Mouse (Mus musculus) midbrain, embryonic 11.5 days (tissue): ENCODE results near the gene Cypt2. TPM values are rescaled to one million over a fixed set of nuclear protein-coding genes. Genes with fewer than 3 reads are reported as not detected.
"Not testable (repeated sequence)": the region's sequence is repeated elsewhere in the genome, so short reads cannot be mapped to it uniquely, and the experiment has no call there.

Experiments used
- ATAC-seq: fragments of 200-750 bp; cut with Nextera tagmentation; 2 replicates; pipeline ENCODE4 v1.8.0; 2017; ENCODE audit warnings: moderate TSS enrichment, moderate library complexity; ENCODE audit not compliant: low FRiP score
- DNase-seq: peaks from one replicate; pipeline ENCODE4 v3.0.0; 2015; ENCODE audit warnings: low spot score; ENCODE audit errors: missing footprints
- H3K27ac ChIP-seq: fragments of 300-500 bp; sonication (generic); 2 replicates; pipeline ENCODE4 v1.5.1; 2014; ENCODE audit warnings: low read depth, low read length
- H3K27me3 ChIP-seq: fragments of 300-500 bp; sonication (generic); 2 replicates; pipeline ENCODE4 v1.6.1; 2014; ENCODE audit warnings: mild to moderate bottlenecking, low read length, moderate library complexity, mixed read lengths; ENCODE audit not compliant: control insufficient read depth, insufficient read depth
- H3K36me3 ChIP-seq: fragments of 300-500 bp; sonication (generic); 2 replicates; pipeline ENCODE4 v1.6.1; 2014; ENCODE audit warnings: mild to moderate bottlenecking, low read length, moderate library complexity, mixed read lengths; ENCODE audit not compliant: control insufficient read depth, insufficient read depth
- H3K4me1 ChIP-seq: fragments of 300-500 bp; sonication (generic); 2 replicates; pipeline ENCODE4 v1.6.1; 2014; ENCODE audit warnings: low read length; ENCODE audit not compliant: control insufficient read depth, insufficient read depth
- H3K4me2 ChIP-seq: fragments of 300-500 bp; sonication (generic); 2 replicates; pipeline ENCODE4 v1.6.1; 2014; ENCODE audit warnings: mild to moderate bottlenecking, moderate library complexity
- H3K4me3 ChIP-seq: fragments of 300-500 bp; sonication (generic); 2 replicates; pipeline ENCODE4 v1.5.1; 2014; ENCODE audit warnings: low read depth, low read length
- H3K9ac ChIP-seq: fragments of 300-500 bp; sonication (generic); 2 replicates; pipeline ENCODE4 v1.6.1; 2014; ENCODE audit warnings: low read length
- H3K9me3 ChIP-seq: fragments of 300-500 bp; sonication (generic); 2 replicates; pipeline ENCODE4 v1.6.1; 2016; ENCODE audit warnings: low read length; ENCODE audit not compliant: control insufficient read depth
- WGBS: fragments of 180-500 bp; shearing (Covaris S2); extraction: QIAGEN DNeasy Blood & Tissue Kit; methylation state at CpG from one replicate; pipeline ENCODE4 v1.1.7; 2014; 5-methylcytosine and 5-hydroxymethylcytosine counted together
- polyA plus RNA-seq: library from polyadenylated mRNA; unstranded; fragments of >200 nt; fragmentation: Nextera tagmentation; extraction: Ambion mirVana; gene quantifications from 2 replicates; pipeline ENCODE4 v1.2.1, GENCODE M21; 2014

Gene Cypt2
- not detected in 2 replicates for polyA plus RNA-seq

DNA sequence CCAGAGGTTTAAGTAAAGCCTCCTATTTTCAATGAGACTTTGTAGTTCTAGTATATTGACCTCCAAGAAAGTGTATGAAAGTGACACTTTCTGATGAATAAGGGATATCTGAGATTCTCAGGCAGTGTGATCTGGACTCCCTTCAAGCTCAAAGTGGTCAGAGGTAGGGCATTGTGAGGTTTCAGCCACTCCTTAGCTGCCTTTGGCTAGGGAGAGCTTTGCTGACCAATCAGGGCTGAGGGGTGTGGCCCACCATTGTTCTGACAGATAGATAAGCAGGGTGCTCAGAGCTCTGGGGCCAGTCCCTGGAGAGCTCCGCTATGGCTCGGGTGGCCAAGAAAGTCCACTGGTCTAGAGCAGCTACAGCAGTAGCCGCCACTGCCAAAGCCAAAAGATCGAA is at the start of gene Cypt2:
Cypt2 (plus strand) TSS at position 301 of the 400 bp plus-strand sequence.
- H3K36me3 ChIP-seq, DNase-seq, ATAC-seq, H3K4me3 ChIP-seq, H3K27me3 ChIP-seq, H3K4me1 ChIP-seq, H3K9ac ChIP-seq, H3K27ac ChIP-seq, H3K9me3 ChIP-seq, H3K4me2 ChIP-seq: not testable (repeated sequence)
- WGBS = 97% methylated on average over 4 of the region's 4 CpGs

DNA sequence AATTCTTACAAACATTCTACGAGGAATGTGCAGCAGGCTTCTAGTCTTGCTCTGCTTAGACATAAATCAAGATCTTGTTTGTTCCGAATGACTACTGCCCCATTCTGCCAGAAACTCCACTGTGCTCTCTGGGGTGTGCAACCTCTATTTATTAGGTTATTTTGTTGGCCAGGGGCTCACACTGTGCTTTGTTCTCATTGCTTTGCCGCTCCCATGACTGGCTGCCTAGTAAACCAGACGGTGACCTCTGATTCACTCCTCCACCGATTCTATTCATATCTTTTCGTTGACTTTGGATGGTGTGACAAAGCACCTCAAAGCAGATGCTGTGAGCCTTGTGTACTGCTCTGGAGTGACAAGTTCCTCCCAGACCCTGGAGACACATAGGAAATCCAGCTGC is 46.7 kb downstream of the Cypt2 start:
- no peak overlapping the region for H3K4me3 ChIP-seq
- H3K36me3 ChIP-seq = no peaks in the 10 kb centered on the region
- H3K27me3 ChIP-seq = no peaks in the 10 kb centered on the region
- no peak overlapping the region for H3K9ac ChIP-seq
- no peak overlapping the region for H3K27ac ChIP-seq
- H3K4me1 ChIP-seq = no peaks in the 10 kb centered on the region
- no peak overlapping the region for H3K4me2 ChIP-seq
- WGBS = 57% methylated on average over 6 of the region's 6 CpGs
- DNase-seq (no peak), ATAC-seq (no peak)
- no peaks in the 10 kb centered on the region for H3K9me3 ChIP-seq
